Mouse (Mus musculus): Measurements from ENCODE around the gene Arhgap5. TPM values are rescaled to one million over a fixed set of nuclear protein-coding genes. Genes with fewer than 3 reads are reported as not detected.
A peak's percentile ranks its signal among the peaks of the same experiment; 100 is the strongest.

The Arhgap5 gene
- total and polyA plus RNA-seq, 2 experiments from 2014 or later: 23.9 to 63.2 TPM

DNA sequence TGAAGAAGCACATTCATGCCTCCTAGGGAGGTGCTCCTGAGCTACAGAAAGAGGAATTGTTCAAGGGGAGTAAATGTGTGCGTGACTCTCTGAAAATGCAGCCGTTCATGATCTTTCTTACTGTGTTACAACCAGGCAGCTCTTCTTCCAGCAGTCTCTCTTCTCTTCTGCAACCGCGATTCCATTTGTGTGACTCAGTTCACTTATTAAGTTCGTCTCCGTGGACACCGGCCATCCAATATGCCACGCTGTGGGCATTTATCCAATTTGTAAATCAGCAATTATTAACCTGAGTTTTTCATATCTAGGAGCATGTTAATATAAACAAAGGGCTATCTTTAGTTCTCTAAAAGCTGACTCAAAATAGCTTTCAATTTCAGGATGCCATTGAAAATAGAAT lies 25.2 kb upstream of the Arhgap5 start:
- H3K9me3 ChIP-seq (replicated peaks; ENCODE audit: control insufficient read depth, low read length): no peaks in the 10 kb centered on the region
- no peak overlapping the region for H3K4me3 ChIP-seq (ENCODE audit: low read depth, low read length)
- no peak for DNase-seq (ENCODE audit: low spot score)
- no peaks in the 10 kb centered on the region for H3K27me3 ChIP-seq (ENCODE audit: control insufficient read depth, insufficient read depth, low read length)
- 77% methylated on average over 8 of the region's 8 CpGs for WGBS
- H3K9ac ChIP-seq (replicated peaks; ENCODE audit: low read depth, low read length): no peak overlapping the region
- TF ChIP-seq CTCF (IDR thresholded peaks at IDR 0.05; ENCODE audit: low read depth) (no peak), EP300 (IDR thresholded peaks at IDR 0.05; ENCODE audit: low read depth) (no peak)
- no peaks in the 10 kb centered on the region for H3K36me3 ChIP-seq (replicated peaks; ENCODE audit: control insufficient read depth, insufficient read depth, low read length)
- H3K27ac ChIP-seq (ENCODE audit: low read depth): no peak overlapping the region
- peaks cover 4% of the 10 kb centered on the region; the same call in 1 of the 2 replicates for H3K4me1 ChIP-seq (ENCODE audit: control insufficient read depth, insufficient read depth)
- no peak overlapping the region for H3K4me2 ChIP-seq (ENCODE audit: low read depth, low read length)
- no peak for ATAC-seq (ENCODE audit: insufficient read depth, low read depth)

DNA sequence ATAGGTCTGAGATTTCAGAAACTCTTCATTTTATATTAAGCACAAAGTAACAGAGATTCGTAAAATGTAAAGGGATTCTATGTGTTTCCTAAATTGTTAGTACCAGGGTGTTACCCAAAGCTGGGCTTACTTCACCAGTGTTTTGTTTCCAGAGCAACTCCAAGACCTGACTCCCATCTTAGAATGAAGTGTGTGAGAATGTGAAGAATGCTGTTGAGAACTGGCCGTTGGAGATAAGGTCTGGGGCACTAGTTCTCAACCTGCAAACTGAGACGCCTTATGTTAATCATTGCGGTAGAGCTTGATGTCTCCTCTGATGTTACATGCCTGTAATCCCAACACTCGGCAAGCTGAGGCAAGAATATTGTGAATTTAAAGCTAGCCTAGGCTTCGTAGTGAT lies 24.4 kb upstream of the Arhgap5 start:
- DNase-seq (ENCODE audit: low spot score): no peak
- Histone ChIP-seq H3K9me3 (replicated peaks; ENCODE audit: control insufficient read depth, low read length) (no peaks in the 10 kb centered on the region), H3K36me3 (replicated peaks; ENCODE audit: control insufficient read depth, insufficient read depth, low read length) (no peaks in the 10 kb centered on the region), H3K27me3 (ENCODE audit: control insufficient read depth, insufficient read depth, low read length) (no peaks in the 10 kb centered on the region), H3K4me3 (ENCODE audit: low read depth, low read length) (no peak overlapping the region), H3K27ac (ENCODE audit: low read depth) (no peak overlapping the region), H3K4me1 (ENCODE audit: control insufficient read depth, insufficient read depth) (peaks cover 4% of the 10 kb centered on the region; the same call in 1 of the 2 replicates), H3K9ac (replicated peaks; ENCODE audit: low read depth, low read length) (no peak overlapping the region), H3K4me2 (ENCODE audit: low read depth, low read length) (no peak overlapping the region)
- TF ChIP-seq EP300 (IDR thresholded peaks at IDR 0.05; ENCODE audit: low read depth): no peak
- no peak for TF ChIP-seq CTCF (IDR thresholded peaks at IDR 0.05; ENCODE audit: low read depth)
- ATAC-seq (ENCODE audit: insufficient read depth, low read depth): peak; percentile 24; the same call in 1 of the 2 replicates
- 38% methylated on average over 6 of the region's 6 CpGs for WGBS

DNA sequence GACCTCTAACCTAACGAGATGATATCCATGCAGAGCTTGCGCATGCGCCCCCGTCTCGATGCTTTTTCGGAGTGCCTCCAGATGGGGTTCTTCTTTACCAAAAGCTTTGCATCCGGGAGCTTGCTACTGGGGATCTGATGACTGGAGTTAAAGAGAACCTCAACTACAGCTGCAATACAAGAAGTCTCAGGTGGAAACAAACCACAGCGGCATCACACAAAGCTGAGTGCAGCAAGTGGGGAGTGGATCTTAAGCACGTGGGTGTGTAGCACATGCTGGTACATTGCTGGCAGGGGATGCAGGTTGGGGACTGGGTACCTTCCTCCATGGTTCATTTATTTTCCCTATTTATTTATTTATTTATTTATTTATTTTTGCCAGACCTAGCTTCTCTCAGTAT lies 22.9 kb upstream of the Arhgap5 start:
- Histone ChIP-seq H3K27ac (ENCODE audit: low read depth) (no peak overlapping the region), H3K4me2 (ENCODE audit: low read depth, low read length) (no peak overlapping the region), H3K4me1 (ENCODE audit: control insufficient read depth, insufficient read depth) (peaks cover 4% of the 10 kb centered on the region; the same call in 1 of the 2 replicates), H3K36me3 (replicated peaks; ENCODE audit: control insufficient read depth, insufficient read depth, low read length) (no peaks in the 10 kb centered on the region), H3K27me3 (ENCODE audit: control insufficient read depth, insufficient read depth, low read length) (no peaks in the 10 kb centered on the region), H3K4me3 (ENCODE audit: low read depth, low read length) (no peak overlapping the region), H3K9me3 (replicated peaks; ENCODE audit: control insufficient read depth, low read length) (no peaks in the 10 kb centered on the region), H3K9ac (replicated peaks; ENCODE audit: low read depth, low read length) (no peak overlapping the region)
- no peak for ATAC-seq (ENCODE audit: insufficient read depth, low read depth)
- WGBS: 87% methylated on average over 9 of the region's 9 CpGs
- DNase-seq (ENCODE audit: low spot score): no peak
- TF ChIP-seq CTCF (IDR thresholded peaks at IDR 0.05; ENCODE audit: low read depth): no peak
- no peak for TF ChIP-seq EP300 (IDR thresholded peaks at IDR 0.05; ENCODE audit: low read depth)

DNA sequence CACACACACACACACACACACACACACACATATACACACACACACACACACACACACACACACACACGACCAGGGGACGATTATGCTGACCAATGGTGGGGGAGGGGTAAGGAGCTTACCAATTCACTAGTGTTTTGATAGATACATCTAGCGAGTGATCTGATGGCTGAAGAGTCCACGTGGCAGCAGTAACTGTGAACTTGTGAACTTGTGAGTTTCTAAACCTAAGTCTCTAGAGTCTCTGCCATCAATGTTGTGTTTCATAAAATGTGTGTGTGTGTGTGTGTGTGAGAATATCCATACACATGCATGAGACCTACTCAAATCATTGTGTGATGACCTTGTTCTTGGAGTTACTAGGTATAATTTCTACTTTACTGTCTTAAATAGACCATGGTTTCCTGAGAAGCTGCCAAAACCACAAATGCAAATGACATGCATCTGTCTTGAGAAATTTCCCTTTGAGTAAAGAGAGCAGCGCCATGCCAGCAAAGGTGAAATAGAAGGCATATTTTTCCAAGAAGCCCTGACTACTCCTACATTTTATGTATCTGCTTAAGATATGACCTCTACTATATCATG lies 21.7 kb upstream of the Arhgap5 start:
- Histone ChIP-seq H3K4me3 (ENCODE audit: low read depth, low read length) (no peak overlapping the region), H3K9ac (replicated peaks; ENCODE audit: low read depth, low read length) (no peak overlapping the region), H3K27me3 (ENCODE audit: control insufficient read depth, insufficient read depth, low read length) (no peaks in the 10 kb centered on the region), H3K4me1 (ENCODE audit: control insufficient read depth, insufficient read depth) (peaks cover 4% of the 10 kb centered on the region; the same call in 1 of the 2 replicates), H3K36me3 (replicated peaks; ENCODE audit: control insufficient read depth, insufficient read depth, low read length) (no peaks in the 10 kb centered on the region), H3K9me3 (replicated peaks; ENCODE audit: control insufficient read depth, low read length) (no peaks in the 10 kb centered on the region), H3K4me2 (ENCODE audit: low read depth, low read length) (no peak overlapping the region), H3K27ac (ENCODE audit: low read depth) (no peak overlapping the region)
- ATAC-seq (ENCODE audit: insufficient read depth, low read depth) (no peak), DNase-seq (ENCODE audit: low spot score) (no peak)
- TF ChIP-seq CTCF (IDR thresholded peaks at IDR 0.05; ENCODE audit: low read depth) (no peak), EP300 (IDR thresholded peaks at IDR 0.05; ENCODE audit: low read depth) (no peak)
- 75% methylated on average over 5 of the region's 5 CpGs for WGBS

DNA sequence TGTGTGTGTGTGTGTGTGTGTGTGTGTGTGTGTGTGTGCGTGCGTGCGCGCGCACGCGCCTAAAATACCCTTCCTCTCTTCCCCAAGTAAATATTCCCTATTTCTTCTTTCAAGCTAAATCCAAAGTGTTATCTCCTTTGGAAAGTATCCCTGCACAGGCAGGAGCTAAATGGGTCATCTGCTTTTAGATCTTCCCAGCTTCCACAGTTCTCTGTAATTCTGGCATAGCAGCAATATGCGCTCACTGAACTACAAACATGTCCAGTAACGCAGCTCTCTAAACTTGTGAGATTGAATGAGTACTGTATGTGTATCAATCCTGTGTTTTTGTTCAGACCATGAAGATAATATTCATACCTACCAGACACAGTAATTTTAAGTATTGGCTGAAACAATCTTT lies 20.6 kb upstream of the Arhgap5 start:
- WGBS: 97% methylated on average over 9 of the region's 9 CpGs
- no peak for TF ChIP-seq CTCF (IDR thresholded peaks at IDR 0.05; ENCODE audit: low read depth)
- no peak for TF ChIP-seq EP300 (IDR thresholded peaks at IDR 0.05; ENCODE audit: low read depth)
- DNase-seq (ENCODE audit: low spot score) (no peak), ATAC-seq (ENCODE audit: insufficient read depth, low read depth) (no peak)
- peaks cover 5% of the 10 kb centered on the region for H3K4me1 ChIP-seq (ENCODE audit: control insufficient read depth, insufficient read depth)
- no peak overlapping the region for H3K27ac ChIP-seq (ENCODE audit: low read depth)
- H3K4me3 ChIP-seq (ENCODE audit: low read depth, low read length): no peak overlapping the region
- H3K9ac ChIP-seq (replicated peaks; ENCODE audit: low read depth, low read length): no peak overlapping the region
- no peaks in the 10 kb centered on the region for H3K27me3 ChIP-seq (ENCODE audit: control insufficient read depth, insufficient read depth, low read length)
- no peaks in the 10 kb centered on the region for H3K9me3 ChIP-seq (replicated peaks; ENCODE audit: control insufficient read depth, low read length)
- no peaks in the 10 kb centered on the region for H3K36me3 ChIP-seq (replicated peaks; ENCODE audit: control insufficient read depth, insufficient read depth, low read length)
- no peak overlapping the region for H3K4me2 ChIP-seq (ENCODE audit: low read depth, low read length)

All from heart, postnatal 0 days (tissue).